Mouse (Mus musculus) spleen, adult 18-20 months (tissue): Measurements from ENCODE around the gene Gucd1.
"Not testable (repeated sequence)": the region's sequence is repeated elsewhere in the genome, so short reads cannot be mapped to it uniquely, and the experiment has no call there.

ENCODE experiments used
- DNase-seq, 2 experiments: peaks; one replicate each; pipeline ENCODE4 v3.0.0; 2022; ENCODE audit warnings: mixed read lengths in 2 of 2

Gene Gucd1

DNA sequence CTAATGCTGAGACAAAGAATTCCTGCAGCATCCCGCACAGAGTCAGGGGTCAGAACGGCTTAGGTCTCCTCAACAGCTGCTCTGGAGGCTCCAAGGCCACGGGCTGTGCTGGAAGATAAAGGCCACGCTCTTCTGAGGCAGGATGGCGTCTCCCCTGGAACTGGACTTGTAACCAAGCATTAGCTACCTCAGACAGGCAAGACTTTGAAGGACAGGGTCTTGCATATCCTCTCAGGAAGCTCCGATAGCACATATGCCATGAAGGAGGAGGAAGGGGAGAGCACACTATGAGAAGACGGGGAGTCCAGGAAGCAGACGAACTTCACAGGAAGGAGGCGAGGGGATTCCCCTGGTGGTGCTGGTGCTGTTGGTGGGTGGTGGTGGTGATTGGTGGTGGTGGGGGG, 163.9 kb downstream of the Gucd1 start:
- not testable (repeated sequence) for DNase-seq

DNA sequence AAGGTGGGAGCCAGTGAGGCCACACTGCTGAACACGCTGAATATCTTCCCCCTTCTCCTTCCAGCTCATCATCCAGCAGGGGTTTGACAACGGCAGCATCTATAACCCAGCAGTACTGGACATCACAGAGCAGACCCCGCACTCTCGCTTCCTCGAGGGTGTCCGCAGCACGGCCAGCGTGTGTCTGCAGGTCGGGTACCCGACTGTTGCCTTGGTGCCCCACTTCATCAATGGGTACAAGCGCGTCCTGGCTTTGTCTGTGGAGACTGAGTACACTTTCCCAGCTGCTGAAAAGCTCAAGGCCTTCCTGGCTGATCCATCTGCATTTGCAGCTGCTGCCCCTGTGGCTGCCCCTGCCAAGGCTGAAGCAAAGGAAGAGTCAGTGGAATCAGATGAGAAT, 165.2 kb downstream of the Gucd1 start:
- no peak for DNase-seq

DNA sequence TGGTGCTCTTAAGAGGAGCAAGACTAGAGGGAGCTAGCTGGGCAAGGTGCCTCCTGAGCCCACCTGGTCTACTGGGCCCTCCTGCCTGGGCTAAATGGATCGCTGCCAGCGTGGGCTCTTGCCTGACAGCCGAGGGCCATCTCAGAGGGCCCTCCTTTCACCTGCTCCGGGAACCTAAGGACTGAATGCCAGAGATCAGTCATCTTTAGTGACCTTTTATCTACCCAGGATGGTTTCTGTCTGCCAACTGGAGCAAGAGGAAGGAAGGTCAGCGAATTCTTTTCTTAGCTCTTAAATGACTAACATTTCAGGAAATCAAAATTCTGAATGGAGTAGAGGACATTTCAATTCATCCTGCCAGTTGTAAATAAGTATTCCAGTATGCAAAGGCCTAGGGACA, 167.2 kb downstream of the Gucd1 start:
- no peak for DNase-seq

DNA sequence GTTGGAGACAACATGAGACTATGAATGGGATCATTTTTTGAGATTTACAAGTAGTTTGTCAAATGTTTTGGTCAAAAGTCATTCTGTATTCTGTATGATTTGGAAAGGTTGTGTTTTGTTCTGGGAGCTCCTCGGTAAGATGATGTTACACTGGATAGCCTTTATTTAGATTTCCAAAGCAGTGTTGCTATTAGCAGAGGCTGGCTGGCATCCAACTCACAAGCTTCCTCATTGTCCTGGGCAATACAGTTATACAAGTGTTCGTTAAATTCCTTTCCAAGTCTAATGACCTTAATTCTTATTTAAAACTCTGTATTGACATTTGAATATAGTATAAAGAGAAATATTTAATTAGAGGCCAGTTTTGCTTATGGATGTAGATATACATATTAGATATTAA, 172.5 kb downstream of the Gucd1 start:
- DNase-seq = no peak

DNA sequence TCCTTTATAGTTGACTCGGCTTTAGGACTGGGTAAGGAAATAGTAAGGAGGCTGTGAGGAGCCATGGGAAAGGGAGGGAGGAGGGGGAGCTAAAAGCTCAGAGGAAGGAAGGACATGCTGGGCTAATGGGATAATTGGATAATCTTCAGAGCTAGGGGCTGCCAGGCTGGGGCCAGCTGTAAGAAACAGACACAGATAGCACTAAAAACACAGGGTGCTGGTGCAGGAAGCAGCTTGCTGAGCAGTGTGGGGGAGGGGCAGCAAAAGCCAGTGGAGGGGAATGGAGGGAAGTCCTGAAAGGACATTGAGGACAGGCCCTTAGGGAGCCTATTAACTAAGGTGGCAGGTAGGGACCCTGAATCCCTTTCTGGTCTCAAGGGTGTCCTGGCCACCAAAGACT, 173.2 kb downstream of the Gucd1 start:
- not testable (repeated sequence) for DNase-seq

DNA sequence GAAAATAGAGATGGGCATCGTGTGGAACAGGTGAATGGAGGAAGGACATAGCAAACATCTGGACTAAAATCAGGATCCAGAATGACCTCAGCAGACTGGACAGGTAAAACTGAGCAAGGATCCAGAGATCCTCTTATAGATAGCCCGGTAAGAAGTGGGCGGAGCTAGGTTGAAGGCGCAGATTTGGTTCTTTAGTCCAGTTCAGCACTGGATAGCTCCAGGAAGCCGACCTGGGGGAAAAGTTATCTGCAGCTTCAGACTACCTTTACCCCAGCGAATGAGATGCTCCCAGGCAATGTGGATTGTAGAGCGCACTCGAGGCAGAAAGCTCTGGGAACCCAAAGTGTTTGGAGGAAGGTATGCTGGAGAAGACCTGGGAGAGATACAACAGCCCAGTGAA, 175.8 kb downstream of the Gucd1 start:
- no peak for DNase-seq

DNA sequence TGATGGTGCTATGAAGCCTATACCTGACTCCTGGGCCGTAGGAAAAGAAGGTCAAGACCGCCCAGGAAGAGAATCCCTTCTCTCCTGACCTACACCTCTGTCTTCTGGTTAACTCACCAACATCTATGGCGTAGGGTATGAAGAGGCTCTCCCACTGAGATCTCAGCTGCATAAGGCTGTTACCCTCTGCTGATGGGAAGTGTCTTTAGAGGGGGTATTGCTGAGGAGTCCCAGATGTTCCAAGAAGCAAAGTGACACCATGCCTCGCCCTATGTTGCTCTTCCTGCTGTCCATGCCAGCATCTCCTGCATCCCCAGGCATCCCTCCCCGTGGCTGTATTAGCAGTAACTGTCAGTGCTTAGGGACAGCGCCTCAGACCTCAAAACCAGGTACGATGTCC, 178.4 kb downstream of the Gucd1 start:
- DNase-seq = no peak

DNA sequence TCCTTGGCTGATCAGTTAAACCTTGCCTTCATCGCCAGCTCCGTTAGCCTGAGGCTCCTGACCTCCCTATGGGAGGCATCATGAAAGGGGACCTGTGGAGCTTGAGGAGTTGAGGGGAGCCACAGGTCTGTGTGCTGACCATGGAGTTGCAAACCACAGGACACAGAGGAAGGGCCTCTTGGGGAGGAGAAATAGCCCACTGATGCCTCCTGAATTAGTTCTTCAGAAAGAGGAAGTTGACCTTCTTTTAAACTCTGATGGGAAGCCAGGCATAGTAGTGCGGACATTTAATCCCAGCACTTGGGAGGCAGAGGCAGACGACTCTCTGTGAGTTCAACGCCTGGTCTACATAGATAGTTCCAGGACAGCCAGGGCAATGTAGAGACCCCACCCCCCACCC, 178.9 kb downstream of the Gucd1 start:
- no peak for DNase-seq

DNA sequence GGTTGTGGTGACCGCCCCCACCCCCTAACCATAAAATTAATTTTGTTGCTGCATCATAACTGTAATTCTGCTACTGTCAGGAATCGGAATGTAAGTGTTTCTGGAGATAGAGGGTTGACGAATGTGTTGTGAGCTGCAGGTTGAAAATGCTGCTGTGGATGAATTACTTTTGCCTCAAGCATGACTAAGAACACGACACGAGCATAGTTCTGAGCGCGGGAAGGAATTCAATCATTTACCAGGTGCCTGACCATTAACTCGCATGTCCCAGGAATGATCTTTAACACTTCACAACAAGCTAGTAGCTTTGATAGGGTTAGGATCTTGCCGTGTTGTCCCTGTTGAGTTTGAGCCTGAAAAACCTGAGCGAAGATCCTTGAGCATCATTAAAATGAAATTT, 180.5 kb downstream of the Gucd1 start:
- DNase-seq = no peak

DNA sequence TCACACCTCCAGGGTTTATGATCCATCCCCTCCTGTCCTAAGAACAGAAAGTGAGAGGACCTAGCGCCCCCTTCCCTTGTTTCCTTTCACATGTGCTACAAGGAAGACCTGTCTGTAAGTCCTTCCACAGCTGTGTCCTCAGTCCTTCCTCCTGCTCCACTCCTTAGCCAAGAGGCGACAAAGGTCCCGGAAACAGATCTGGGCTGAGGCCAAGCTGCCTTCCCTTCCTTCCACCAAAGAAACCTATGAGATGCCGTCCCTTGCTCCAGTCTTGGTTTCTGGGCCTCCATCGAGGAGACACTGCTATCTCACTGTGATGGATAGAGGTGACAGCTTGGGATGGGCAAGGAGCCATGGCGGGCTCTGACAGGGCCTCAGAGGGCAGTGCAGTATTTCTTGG, 182.7 kb downstream of the Gucd1 start:
- DNase-seq = no peak

DNA sequence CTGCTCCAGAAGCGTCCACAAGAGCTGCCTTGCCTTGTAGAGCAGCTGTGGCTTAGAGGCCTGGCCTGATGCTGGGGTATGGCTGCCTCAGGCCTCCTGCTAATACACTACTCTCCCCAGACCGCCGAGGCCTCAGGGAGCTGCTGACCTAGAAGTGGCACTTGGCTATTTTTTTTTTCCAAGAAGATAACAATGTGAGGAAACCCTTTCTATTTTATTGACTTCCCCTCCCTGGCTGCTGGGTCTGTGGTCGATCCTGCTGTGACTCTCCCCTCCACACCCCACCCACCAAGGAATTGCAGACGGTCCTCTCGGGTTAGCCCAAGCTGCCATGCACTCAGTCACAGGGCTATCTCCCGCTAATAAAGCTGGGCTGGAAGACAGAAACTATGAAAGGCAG, 183.6 kb downstream of the Gucd1 start:
- DNase-seq = no peak

DNA sequence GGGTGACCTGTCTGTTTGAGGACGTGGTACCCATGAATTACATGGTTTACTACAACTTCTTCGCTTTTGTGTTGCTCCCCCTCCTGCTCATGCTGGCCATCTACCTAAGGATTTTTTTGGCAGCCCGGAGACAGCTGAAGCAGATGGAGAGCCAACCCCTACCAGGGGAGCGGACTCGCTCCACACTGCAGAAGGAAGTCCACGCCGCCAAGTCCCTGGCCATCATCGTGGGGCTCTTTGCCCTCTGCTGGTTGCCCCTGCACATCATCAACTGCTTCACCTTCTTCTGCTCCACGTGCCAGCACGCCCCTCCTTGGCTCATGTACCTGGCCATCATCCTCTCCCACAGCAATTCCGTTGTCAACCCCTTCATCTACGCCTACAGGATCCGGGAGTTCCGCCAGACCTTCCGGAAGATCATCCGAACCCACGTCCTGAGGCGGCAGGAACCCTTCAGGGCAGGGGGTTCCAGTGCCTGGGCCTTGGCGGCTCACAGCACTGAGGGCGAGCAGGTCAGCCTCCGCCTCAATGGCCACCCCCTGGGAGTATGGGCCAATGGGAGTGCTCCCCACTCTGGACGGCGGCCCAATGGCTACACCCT, 184.5 kb downstream of the Gucd1 start:
- no peak for DNase-seq

DNA sequence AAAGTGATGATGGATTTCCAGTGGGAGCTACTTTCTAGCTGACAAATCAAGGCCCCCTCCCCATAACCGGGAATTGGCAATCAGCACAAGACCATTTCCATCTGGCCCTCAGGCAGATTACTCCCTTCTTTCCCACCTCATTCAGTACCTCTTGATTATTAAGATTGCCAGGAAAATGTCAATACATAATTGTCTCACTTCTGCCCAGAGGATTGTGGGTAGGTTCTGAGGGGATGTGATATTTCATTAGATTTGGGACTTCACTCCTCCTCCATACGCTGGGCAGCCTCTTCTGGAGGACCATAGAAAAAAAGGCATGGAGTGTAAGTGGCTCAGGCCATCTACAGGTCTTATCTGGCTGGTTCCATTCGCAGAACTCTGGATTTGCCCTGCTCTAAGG, 185.5 kb downstream of the Gucd1 start:
- no peak for DNase-seq

DNA sequence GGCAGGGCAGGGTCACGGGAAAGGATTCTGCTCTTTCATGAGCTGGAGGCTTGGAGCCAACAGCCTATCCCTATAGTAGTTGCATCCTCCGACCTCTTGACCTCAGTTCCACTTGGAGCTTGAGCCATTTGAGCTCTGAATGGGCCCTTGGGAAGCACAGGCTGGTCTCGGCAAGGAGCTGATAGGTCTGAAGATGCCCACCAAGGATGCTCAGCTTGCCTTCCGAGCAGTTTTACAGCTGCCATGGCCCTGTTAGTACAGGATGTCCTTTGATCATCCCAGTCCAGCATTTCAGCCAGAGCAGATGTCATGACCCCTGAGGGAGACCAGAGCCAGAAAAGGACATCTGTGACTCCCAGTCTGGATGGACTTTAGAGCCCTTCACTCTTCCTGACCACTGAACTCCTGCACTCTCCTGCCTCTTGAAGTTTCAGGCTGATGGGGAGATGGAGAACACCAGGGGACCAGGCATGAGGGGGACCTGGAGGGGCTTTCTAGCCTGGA, 189.5 kb downstream of the Gucd1 start:
- DNase-seq = no peak

DNA sequence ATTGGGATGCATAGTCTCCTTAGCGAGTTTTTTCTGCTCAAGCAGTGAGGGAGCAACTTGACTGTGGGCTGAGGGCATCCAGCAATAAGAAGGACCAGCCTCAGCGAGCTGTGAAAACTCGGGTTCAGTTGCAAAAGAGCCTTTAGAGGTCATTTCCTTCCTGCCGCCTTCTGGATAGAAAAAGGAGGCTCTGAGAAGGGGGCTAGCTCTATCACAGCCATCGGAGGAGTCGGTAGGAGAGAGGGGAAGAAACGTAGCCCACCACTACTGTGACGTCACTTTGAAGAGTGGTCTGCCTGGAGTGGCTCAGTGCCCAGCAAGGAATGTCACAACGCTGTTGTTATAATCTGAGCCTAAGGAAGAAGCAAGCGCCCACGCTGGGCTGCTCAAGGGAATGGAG, 190.7 kb downstream of the Gucd1 start:
- DNase-seq = no peak

DNA sequence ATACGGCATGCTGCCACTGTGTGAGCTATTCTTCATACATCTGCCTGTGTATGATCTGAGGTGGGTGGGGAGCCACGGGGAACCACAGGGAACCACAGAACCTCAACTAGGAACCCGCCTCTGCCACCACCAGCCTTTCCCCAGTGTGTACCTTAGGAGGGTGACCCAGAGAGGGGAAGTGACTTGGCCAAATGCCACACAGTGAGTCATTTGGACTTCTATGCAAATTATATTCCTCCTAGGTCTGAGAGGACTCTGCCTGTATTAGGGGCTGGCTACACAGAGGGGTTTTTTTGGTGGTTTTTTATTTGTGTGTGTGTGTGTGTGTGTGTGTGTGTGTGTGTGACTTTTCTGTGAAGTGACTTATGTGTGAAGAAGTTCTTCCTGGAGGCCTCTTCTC, 191.2 kb downstream of the Gucd1 start:
- DNase-seq = peak; percentile 60 to 65

DNA sequence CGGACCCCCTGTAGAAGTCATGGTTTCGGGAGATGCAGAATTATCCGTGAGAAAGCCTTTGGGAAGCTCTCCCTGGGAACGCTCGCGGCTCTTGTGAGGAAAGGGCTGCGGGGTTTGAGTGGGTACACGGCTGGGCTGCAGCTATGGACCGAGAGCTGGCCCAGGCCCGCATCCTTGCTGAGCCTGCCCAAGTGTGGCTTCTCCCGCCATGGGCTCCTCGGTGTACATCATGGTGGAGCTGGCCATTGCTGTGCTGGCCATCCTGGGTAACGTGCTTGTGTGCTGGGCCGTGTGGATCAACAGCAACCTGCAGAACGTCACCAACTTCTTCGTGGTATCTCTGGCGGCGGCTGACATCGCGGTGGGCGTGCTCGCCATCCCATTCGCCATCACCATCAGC, 192.0 kb downstream of the Gucd1 start:
- DNase-seq = no peak

DNA sequence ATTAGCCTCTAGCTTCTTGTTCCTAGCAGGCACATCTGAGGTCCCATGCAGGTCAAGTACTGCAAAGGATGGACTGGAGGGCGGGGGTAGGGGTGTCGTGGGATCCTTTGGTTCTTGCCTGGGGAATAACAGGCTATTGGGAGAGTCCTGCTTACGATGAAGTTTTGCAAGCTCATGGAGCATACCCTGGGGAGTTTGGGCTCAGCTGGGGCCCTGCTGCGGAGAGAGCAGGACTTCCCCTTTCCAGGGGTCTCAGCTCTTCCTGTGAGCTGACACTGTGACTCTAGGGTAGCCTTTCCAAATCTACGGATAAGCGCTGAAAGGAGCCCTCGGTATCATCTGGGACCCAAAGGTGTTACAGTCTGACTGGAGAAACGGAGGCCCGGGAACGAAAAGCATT, 193.4 kb downstream of the Gucd1 start:
- no peak for DNase-seq

DNA sequence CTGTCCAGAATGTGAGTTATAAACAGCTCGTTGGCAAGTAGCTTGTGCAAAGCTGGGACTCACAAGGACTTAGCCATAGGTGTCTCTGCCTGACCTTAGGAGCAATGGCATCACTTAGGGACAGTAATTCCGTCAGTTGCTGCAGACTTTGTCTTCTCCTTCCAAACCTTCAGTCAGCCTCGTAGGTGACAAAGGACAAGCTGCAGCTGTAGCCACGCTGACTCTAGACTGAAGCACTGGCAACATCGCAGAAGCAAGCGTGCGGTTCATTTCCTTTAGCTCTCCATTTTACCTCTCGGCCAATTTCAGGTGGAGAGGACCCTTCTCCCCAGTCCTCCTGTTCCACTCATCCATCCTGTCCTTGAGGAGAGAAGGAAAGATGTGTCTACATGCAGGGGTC, 193.8 kb downstream of the Gucd1 start:
- no peak for DNase-seq

DNA sequence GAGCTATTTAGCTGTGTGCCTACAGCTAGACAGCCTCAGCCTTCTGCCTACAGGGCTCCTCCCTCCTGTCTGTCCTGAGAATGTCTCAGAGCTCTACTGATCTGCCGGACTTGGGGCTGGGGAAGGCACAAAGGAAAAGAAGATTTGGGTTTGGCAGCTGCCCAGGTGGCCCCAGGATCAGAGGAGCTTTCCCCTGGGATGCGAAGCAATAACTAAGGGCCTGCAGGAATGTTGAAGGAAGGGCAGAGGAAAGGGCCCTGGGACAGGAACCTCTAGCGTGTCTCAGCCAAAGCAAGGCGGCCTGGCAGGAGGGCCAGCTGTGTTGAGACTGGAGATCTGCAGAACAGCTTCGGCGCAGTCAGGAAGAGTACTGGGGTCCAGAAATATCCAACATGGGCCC, 194.8 kb downstream of the Gucd1 start:
- no peak for DNase-seq

DNA sequence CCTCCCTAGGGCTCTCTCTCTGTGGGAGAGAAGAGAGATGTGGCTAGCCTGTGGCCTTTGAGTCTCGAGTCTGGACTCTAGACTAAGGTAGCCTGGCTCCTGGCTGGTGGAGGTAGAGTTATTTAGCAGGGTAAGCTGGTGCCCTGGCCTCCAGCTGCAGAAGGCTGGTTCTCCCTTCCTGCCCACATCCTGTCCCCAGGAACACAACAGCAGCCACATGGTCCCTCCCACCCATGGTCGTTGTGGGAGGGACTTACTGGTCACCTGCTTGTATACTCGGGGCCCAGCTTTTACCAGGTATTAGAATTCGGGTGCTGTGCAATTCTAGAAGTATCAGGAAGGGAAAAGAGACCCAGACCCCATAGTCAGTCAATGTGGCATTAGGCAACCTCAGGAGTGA, 197.5 kb downstream of the Gucd1 start:
- peak; percentile 45 to 48 for DNase-seq

DNA sequence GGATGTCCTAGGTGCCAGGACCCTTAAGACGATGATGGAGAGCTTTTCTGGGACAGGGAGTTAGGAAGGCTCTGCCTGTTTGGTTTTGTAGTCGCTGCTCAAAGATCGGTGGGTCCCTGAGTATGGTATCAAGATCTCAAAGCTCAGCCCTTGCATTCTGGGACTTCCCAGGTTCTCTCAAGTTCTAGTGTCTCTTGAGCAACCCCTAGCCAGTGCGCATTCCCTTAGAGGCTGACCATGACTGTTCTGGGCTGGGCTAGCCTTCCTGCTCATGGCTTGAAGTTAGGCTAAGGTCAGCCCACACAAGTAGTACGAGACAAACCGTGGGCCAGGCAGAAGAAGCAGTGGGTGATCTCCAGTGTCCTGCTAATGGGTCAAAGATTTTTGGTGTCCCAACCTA, 199.6 kb downstream of the Gucd1 start:
- DNase-seq = no peak

DNA sequence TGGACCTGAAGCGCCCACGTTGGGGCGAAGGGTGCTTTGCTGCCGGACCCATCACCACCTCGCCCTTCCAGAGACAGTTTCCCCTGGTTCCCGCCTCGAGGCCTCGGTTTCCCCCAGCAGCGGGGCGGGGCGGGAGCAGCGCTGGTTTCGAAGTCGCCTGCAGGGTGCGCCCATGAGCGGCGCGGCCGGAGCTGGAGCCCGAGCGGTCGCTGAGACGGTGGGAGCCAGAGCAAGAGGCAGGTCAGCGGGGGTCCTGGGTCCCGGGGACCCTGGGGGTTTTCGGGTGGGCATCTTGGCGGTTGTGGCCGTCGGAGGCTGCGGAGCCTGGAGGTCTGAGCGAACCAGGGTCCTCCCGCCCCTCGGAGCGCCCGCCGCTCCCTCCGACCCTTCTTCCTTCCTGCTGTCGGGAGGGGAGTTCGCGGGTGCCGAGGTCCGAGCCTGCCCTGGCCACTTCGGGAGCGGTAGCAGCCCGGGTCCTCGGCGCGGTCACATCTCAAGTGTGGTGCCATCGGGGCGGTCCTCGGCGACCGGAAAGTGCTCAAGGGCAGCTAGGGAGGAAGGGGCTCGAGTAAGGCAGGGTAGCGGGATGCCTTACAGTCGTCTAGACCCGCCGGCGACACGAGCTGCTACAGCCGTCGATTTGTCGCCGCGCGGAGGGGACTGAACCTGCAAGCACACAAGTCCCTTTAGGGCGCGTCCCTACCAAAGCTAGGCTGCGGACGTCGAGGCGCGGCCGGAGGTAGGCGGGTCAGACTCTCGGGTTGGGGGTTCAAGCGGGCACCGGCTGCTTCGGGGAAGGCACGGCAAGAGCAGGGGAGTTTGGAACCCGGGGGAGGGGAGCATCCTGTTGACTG, 200.6 kb downstream of the Gucd1 start:
- peak; percentile 67 to 88 for DNase-seq

DNA sequence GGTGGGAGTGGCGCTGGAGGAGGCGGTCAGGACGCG, 201.1 kb downstream of the Gucd1 start, which contains the start of gene Adora2a:
TSS of gene Adora2a (plus strand) at position 6 of the 36 bp plus-strand sequence.
- DNase-seq = no peak

DNA sequence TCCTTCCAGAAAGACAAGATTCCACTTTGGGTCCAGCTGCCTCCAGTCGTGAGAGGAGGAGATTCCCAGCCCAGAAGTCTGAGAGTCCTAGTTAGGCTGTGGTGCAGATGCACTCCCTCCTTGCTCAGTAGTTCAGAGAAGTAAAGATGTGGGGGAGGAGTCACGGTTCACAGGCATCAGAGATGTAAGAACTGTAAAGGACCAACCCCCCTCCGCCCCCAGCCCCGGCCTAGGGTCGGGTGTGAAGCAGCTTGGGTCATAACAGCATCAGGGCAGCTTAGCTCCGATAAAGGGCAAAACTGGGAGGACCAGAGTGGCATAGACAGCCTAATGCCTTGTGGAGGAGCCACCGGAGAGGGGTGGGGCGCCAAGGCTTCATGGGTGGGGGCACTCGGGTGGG, 201.3 kb downstream of the Gucd1 start:
- DNase-seq = peak in 1 of 2 experiments; percentile 42
